Comparison of ENCODE assay signal across 26 mouse cellular contexts in genomic region chr15:32300991-32301390, GRCm38 (mm10). TPM values are rescaled to one million over a fixed set of nuclear protein-coding genes. Genes with fewer than 3 reads are reported as not detected.
"Had no signal": no experiment of that assay in that cellular context is flagged by ENCODE, and none has a peak within 500 bp of the region (broad histone marks: within the 10 kb centered on the region; RNA-seq: fewer than 3 reads in every experiment).

No protein-coding gene starts in this region.

- DNase-seq: gastrocnemius, adult 2 months; gastrocnemius, postnatal 10 days; gastrocnemius, postnatal 25 days; heart, adult 2 months; heart, postnatal 4 days; kidney, adult 18-20 months; kidney, adult 8-10 months; kidney, postnatal 10 days; kidney, postnatal 25 days; kidney, postnatal 4 days; layer of hippocampus, adult 9-11 months; layer of hippocampus, postnatal 36 days; left cerebral cortex, postnatal 4 days had no signal

- H3K9me3 ChIP-seq: heart, embryonic 13.5 days; heart, embryonic 15.5 days; hindbrain, embryonic 10.5 days; hindbrain, embryonic 12.5 days; intestine, embryonic 15.5 days; limb, embryonic 13.5 days; limb, embryonic 15.5 days; liver, embryonic 12.5 days had no signal

- H3K4me1 ChIP-seq: heart, embryonic 15.5 days; hindbrain, embryonic 12.5 days; intestine, embryonic 15.5 days; limb, embryonic 15.5 days; liver, embryonic 12.5 days had no signal

- H3K27me3 ChIP-seq: heart, embryonic 13.5 days; heart, embryonic 15.5 days; hindbrain, embryonic 12.5 days; intestine, embryonic 15.5 days; limb, embryonic 13.5 days; limb, embryonic 15.5 days; liver, embryonic 12.5 days had no signal

- H3K4me3 ChIP-seq: gastrocnemius, adult 2 months; heart, adult 2 months; heart, embryonic 13.5 days; heart, embryonic 15.5 days; hindbrain, embryonic 10.5 days; hindbrain, embryonic 12.5 days; intestine, embryonic 15.5 days; layer of hippocampus, adult 2 months; limb, embryonic 13.5 days; limb, embryonic 15.5 days; liver, embryonic 12.5 days had no signal

- H3K27ac ChIP-seq: gastrocnemius, adult 2 months; heart, adult 2 months; heart, embryonic 13.5 days; heart, embryonic 15.5 days; hindbrain, embryonic 10.5 days; hindbrain, embryonic 12.5 days; hindbrain, embryonic 14.5 days; intestine, embryonic 15.5 days; layer of hippocampus, adult 2 months; limb, embryonic 13.5 days; limb, embryonic 15.5 days; liver, embryonic 12.5 days; liver, embryonic 14.5 days had no signal

- H3K36me3 ChIP-seq: heart, embryonic 13.5 days; heart, embryonic 15.5 days; hindbrain, embryonic 10.5 days; hindbrain, embryonic 12.5 days; intestine, embryonic 15.5 days; limb, embryonic 13.5 days; liver, embryonic 12.5 days had no signal

RNA-seq across cellular contexts. Expression of gene Sema5a, which starts 56.4 kb away (rescaled TPM):
- total RNA-seq: granulocyte monocyte progenitor cell, adult 5-6 weeks had no signal
- polyA plus RNA-seq: inflammation-experienced regulatory T-cells, adult 6 months had no signal
